Mouse (Mus musculus) testis, adult 2 months (tissue): Measurements from ENCODE around the gene Gm49601.

Source experiments
- CTCF ChIP-seq: fragments of 200-500 bp; IDR thresholded peaks from 2 replicates; pipeline ENCODE4 v1.5.1; 2012; ENCODE audit warnings: low read depth, mild to moderate bottlenecking, inconsistent platforms, low read length, moderate library complexity; ENCODE audit not compliant: control insufficient read depth, insufficient read depth, insufficient replicate concordance
- POLR2A ChIP-seq: fragments of 200-500 bp; IDR thresholded peaks from 2 replicates; pipeline ENCODE4 v1.6.1; 2012; ENCODE audit warnings: low read depth, mild to moderate bottlenecking, inconsistent platforms, low read length, moderate library complexity; ENCODE audit not compliant: control insufficient read depth

- no peak for TF ChIP-seq CTCF
- TF ChIP-seq POLR2A: no peak
These were observed 37.5 kb downstream of the Gm49601 start for GRCm38 (mm10) chr16:18588738-18589055.
